Mouse (Mus musculus) G1E (cell line): ENCODE results near the gene Slfnl1.

Experiments
- CTCF ChIP-seq: IDR thresholded peaks from 2 replicates; pipeline ENCODE4 v1.5.1; 2012; ENCODE audit warnings: low read depth, low read length, inconsistent platforms, mixed read lengths
- GATA1 ChIP-seq: IDR thresholded peaks from 2 replicates; pipeline ENCODE4 v1.6.1; 2012; ENCODE audit warnings: borderline replicate concordance, low read length, inconsistent platforms, mixed read lengths
- GATA2 ChIP-seq: IDR thresholded peaks from 2 replicates; pipeline ENCODE4 v1.6.1; 2012; ENCODE audit warnings: low read depth, low read length, inconsistent platforms, borderline replicate concordance
- POLR2AphosphoS5 ChIP-seq: IDR thresholded peaks from 2 replicates; pipeline ENCODE4 v1.6.1; 2012; ENCODE audit warnings: low read depth, low read length, inconsistent platforms; ENCODE audit not compliant: insufficient replicate concordance
- TAL1 ChIP-seq: conservative IDR thresholded peaks from 2 replicates; pipeline ENCODE4 v1.6.1; 2012; ENCODE audit warnings: low read depth, low read length, inconsistent platforms, mixed read lengths

DNA sequence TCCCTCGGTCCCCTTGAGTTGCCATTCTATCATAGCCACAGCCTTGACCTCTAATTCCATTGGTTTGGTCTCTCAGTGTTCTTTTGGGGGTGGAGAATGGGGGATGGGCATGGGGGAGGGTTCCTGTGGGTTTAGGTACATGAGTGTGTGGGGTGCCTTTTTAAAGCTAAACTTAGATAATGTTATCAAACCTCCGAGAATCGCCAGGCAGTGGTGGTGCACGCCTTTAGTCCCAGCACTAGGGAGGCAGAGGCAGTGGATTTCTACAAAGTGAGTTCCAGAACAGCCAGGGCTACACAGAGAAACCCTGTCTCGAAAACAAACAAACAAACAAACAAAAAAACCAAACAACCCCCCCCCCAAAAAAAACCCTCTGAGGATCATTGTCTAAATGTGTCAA lies 48.9 kb downstream of the Slfnl1 start:
- TF ChIP-seq CTCF (no peak), TAL1 (no peak), GATA1 (no peak), POLR2AphosphoS5 (no peak), GATA2 (no peak)
